Mouse (Mus musculus) lung, adult 2 months (tissue): ENCODE results near the gene Tmprss9. TPM values are rescaled to one million over a fixed set of nuclear protein-coding genes. Genes with fewer than 3 reads are reported as not detected.

Experiments used
- DNase-seq: peaks from one replicate; pipeline ENCODE4 v3.0.0; 2022
- H3K4me1 ChIP-seq: fragments of 200-500 bp; 2 replicates; pipeline ENCODE4 v1.6.1; 2011; ENCODE audit warnings: low read length; ENCODE audit not compliant: control insufficient read depth, insufficient read depth
- H3K4me3 ChIP-seq: fragments of 200-500 bp; replicated peaks from 2 replicates; pipeline ENCODE3; 2011; ENCODE audit warnings: low read depth, mild to moderate bottlenecking, control low read depth, low read length; ENCODE audit errors: extremely low read depth
- CTCF ChIP-seq: fragments of 200-500 bp; IDR thresholded peaks from 2 replicates; pipeline ENCODE4 v1.5.1; 2011; ENCODE audit warnings: mild to moderate bottlenecking, low read length, control low read depth; ENCODE audit not compliant: insufficient read depth
- POLR2A ChIP-seq: fragments of 200-500 bp; IDR thresholded peaks from 2 replicates; pipeline ENCODE4 v1.6.1; 2011; ENCODE audit warnings: low read depth, mild to moderate bottlenecking, control low read depth, low read length, borderline replicate concordance; ENCODE audit errors: extremely low read depth
- WGBS: fragments of 180-500 bp; shearing (Covaris S2); methylation state at CpG from one replicate; pipeline ENCODE4 v1.1.7; 2018; 5-methylcytosine and 5-hydroxymethylcytosine counted together
- polyA plus RNA-seq: library from polyadenylated mRNA; depleted of rRNA; stranded (reverse); fragments of >200 nt; gene quantifications from 2 replicates; pipeline ENCODE4 v1.2.3, GENCODE M21; 2012; rRNA removed

Gene Tmprss9
- polyA plus RNA-seq, 1 experiment: 0.07 TPM

- no peak for DNase-seq
- TF ChIP-seq CTCF: no peak
- no peak for TF ChIP-seq POLR2A
- no peak overlapping the region for H3K4me3 ChIP-seq
- peaks cover 40% of the 10 kb centered on the region for H3K4me1 ChIP-seq
- WGBS: 61% methylated on average over 8 of the region's 8 CpGs
Measured at GRCm38 (mm10) chr10:80942919-80943318, 71.3 kb downstream of the Tmprss9 start.

DNA sequence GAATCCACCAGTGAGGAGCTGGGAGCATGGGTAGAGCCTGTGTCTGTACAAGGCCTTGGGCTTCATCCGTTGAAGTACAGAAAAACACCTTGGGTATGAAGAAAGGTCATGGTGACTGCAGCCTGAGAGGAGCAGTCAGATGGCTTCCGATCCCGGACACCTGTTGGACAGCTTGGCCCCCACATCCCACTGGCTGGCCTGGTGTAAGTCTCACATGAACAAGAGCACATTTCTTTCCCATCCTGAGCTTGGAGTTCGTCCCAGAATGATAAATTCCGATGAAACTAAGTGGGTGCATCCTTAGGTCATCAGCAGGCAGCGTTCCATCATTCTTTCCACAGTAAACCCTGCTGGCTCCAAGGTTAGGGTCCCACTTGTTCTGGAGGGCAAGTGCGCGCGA lies 72.1 kb downstream of the Tmprss9 start:
- WGBS: 71% methylated on average over 9 of the region's 9 CpGs
- no peak for TF ChIP-seq POLR2A
- TF ChIP-seq CTCF: no peak
- DNase-seq: no peak
- peaks cover 39% of the 10 kb centered on the region for H3K4me1 ChIP-seq
- H3K4me3 ChIP-seq: no peak overlapping the region

- 76% methylated on average over 5 of the region's 5 CpGs for WGBS
- Histone ChIP-seq H3K4me1 (peaks cover 35% of the 10 kb centered on the region), H3K4me3 (no peak overlapping the region)
- DNase-seq: no peak
- no peak for TF ChIP-seq POLR2A
- TF ChIP-seq CTCF: no peak
Measured at GRCm38 (mm10) chr10:80944231-80944630, 72.6 kb downstream of the Tmprss9 start.

DNA sequence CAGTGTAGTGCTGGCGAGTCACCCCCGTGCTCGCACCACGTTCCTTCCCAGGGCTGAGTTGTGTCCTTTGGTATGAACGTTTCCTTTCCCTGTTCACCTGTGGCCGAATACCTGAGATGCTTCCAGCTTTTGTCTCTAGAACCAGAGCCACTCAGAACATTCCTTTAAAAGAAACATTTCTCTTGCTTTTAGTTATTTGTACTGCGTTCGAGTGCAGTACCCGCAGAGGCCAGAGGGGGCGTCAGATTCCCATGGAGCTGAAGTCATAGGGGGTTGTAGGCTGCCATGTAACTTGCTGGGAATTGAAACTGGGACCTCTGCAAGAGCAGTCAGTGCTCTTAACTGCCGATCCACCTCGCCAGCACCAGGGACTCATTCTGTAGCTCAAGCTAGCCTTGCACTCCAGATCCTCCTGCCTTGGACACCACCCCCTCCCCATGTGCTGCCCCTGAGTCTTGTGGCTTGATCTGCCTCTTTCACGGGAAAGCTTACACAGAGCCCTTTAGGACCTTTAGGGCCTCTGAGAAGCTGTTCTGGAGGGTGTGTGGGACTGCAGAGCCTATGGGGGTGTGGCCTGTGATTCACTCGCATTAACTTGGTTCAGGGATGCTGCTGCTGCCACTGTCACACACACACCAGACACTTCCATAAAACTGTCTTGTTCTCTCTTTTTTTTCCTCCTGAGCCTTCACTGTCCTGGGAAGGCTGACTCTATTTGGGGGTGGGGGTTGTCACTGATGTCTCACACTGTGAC lies 75.2 kb downstream of the Tmprss9 start:
- Histone ChIP-seq H3K4me3 (no peak overlapping the region), H3K4me1 (peaks cover 16% of the 10 kb centered on the region)
- no peak for DNase-seq
- peak; percentile 32 for TF ChIP-seq CTCF
- TF ChIP-seq POLR2A: no peak
- WGBS: 67% methylated on average over 14 of the region's 14 CpGs

DNA sequence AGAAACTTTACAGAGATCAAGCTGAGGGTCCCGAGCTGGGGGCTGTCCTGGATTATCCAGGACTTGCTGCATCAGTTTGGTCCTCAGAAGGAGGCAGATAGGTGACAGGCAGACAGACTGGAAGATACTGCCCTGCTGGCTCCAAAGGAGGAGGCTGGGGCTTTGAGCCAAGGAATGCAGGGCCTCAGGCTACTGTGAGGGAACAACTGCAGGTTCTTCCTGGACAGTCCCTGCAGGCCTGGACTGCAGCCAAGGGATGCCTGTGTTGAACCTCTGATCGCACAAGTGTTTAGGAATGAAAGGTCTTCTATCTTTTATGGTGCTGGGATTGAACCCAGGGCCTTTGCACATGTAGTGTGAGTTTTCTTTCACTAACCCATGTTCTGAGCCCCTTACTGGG lies 76.2 kb downstream of the Tmprss9 start:
- TF ChIP-seq POLR2A (no peak), CTCF (no peak)
- H3K4me1 ChIP-seq: peaks cover 16% of the 10 kb centered on the region
- 36% methylated on average over 2 of the region's 2 CpGs for WGBS
- H3K4me3 ChIP-seq: no peak overlapping the region
- no peak for DNase-seq

DNA sequence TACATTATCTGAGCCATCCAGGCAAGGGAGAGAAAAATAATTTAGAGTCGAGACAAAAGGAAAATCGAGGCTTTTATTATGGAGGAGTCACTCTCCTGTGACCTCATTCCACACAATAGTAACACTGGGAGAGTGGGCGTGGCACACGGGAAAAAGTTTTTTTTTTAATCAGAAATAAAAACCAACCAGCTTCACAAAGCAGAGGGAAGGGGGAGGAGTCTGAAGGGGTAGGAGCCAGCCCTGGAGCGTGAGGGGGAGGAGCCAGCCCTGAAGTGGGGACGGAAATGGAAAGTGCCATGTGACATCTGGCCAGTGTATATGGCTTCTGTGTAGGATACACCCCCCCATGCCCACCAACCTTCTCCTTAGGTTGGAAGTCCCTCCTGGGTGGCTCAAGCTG lies 76.9 kb downstream of the Tmprss9 start:
- TF ChIP-seq POLR2A: no peak
- no peak for TF ChIP-seq CTCF
- Histone ChIP-seq H3K4me3 (no peak overlapping the region), H3K4me1 (peaks cover 16% of the 10 kb centered on the region)
- DNase-seq: no peak
- 15% methylated on average over 6 of the region's 6 CpGs for WGBS

- no peak for TF ChIP-seq POLR2A
- no peak for TF ChIP-seq CTCF
- 70% methylated on average over 3 of the region's 3 CpGs for WGBS
Measured at GRCm38 (mm10) chr10:80949081-80949480, 77.4 kb downstream of the Tmprss9 start.

More at GRCm38 (mm10) chr10:80949081-80949480, 77.4 kb downstream of the Tmprss9 start:
- Histone ChIP-seq H3K4me1 (peaks cover 16% of the 10 kb centered on the region), H3K4me3 (no peak overlapping the region)
- DNase-seq: no peak

Other genes with a start within 250 kb of the Tmprss9 start
- 246 and 276 TPM in 2 replicates for gene Csnk1g2, start 249.0 kb upstream of the Tmprss9 start, polyA plus RNA-seq
- 87.0 and 91.3 TPM in 2 replicates for gene Btbd2, start 214.8 kb upstream of the Tmprss9 start, polyA plus RNA-seq
- gene Mknk2, start 193.7 kb upstream of the Tmprss9 start, polyA plus RNA-seq: 267 and 338 TPM in 2 replicates
- gene Mob3a, start 169.9 kb upstream of the Tmprss9 start, polyA plus RNA-seq: 51.5 and 52.4 TPM in 2 replicates
- 61.9 and 70.8 TPM in 2 replicates for gene Izumo4, start 169.7 kb upstream of the Tmprss9 start, polyA plus RNA-seq
- gene Ap3d1, start 129.6 kb upstream of the Tmprss9 start, polyA plus RNA-seq: 111 and 136 TPM in 2 replicates
- gene Dot1l, start 116.6 kb upstream of the Tmprss9 start, polyA plus RNA-seq: 29.9 and 43.0 TPM in 2 replicates
- 35.7 and 38.7 TPM in 2 replicates for gene Sf3a2, start 73.7 kb upstream of the Tmprss9 start, polyA plus RNA-seq
- 51.2 and 58.8 TPM in 2 replicates for gene Plekhj1, start 73.2 kb upstream of the Tmprss9 start, polyA plus RNA-seq
- gene Amh, start 66.6 kb upstream of the Tmprss9 start, polyA plus RNA-seq: 0.62 and 1.3 TPM in 2 replicates
- gene Jsrp1, start 58.4 kb upstream of the Tmprss9 start, polyA plus RNA-seq: 7.7 TPM in 1 of 2 replicates, not detected in the other
- gene Oaz1, start 45.2 kb upstream of the Tmprss9 start, polyA plus RNA-seq: 804 and 834 TPM in 2 replicates
- 0.10 and 0.31 TPM in 2 replicates for gene Lingo3, start 27.8 kb upstream of the Tmprss9 start, polyA plus RNA-seq
- 78.5 and 79.1 TPM in 2 replicates for gene Lsm7, start 16.6 kb upstream of the Tmprss9 start, polyA plus RNA-seq
- 91.7 and 93.9 TPM in 2 replicates for gene Sppl2b, start 16.6 kb upstream of the Tmprss9 start, polyA plus RNA-seq
- 157 and 196 TPM in 2 replicates for gene Timm13, start 29.1 kb downstream of the Tmprss9 start, polyA plus RNA-seq
- 9.4 and 11.3 TPM in 2 replicates for gene Lmnb2, start 46.4 kb downstream of the Tmprss9 start, polyA plus RNA-seq
- 103 and 120 TPM in 2 replicates for gene Gadd45b, start 58.2 kb downstream of the Tmprss9 start, polyA plus RNA-seq
- gene Gng7, start 143.1 kb downstream of the Tmprss9 start, polyA plus RNA-seq: 2.6 and 3.0 TPM in 2 replicates
- 0.03 TPM in 1 of 2 replicates, not detected in the other for gene Diras1, start 153.8 kb downstream of the Tmprss9 start, polyA plus RNA-seq
- gene Slc39a3, start 165.6 kb downstream of the Tmprss9 start, polyA plus RNA-seq: 44.2 and 46.9 TPM in 2 replicates
- gene Sgta, start 188.3 kb downstream of the Tmprss9 start, polyA plus RNA-seq: 182 and 183 TPM in 2 replicates
- gene Thop1, start 198.2 kb downstream of the Tmprss9 start, polyA plus RNA-seq: 31.7 and 59.6 TPM in 2 replicates
- 0.15 and 0.47 TPM in 2 replicates for gene Creb3l3, start 227.0 kb downstream of the Tmprss9 start, polyA plus RNA-seq
- 147 and 176 TPM in 2 replicates for gene Map2k2, start 234.1 kb downstream of the Tmprss9 start, polyA plus RNA-seq